Mouse (Mus musculus) C2C12 (cell line): ENCODE data around the gene Tmem106c.

Source experiments
- CTCF ChIP-seq: IDR thresholded peaks from one replicate; pipeline ENCODE4 v1.5.1; 2011; ENCODE audit not compliant: control insufficient read depth, insufficient read depth, insufficient read length
- FOSL1 ChIP-seq: IDR thresholded peaks from one replicate; pipeline ENCODE4 v1.8.0; 2011; ENCODE audit warnings: mild to moderate bottlenecking, low read length; ENCODE audit not compliant: poor library complexity, insufficient read depth, severe bottlenecking
- MAX ChIP-seq: IDR thresholded peaks from one replicate; pipeline ENCODE4 v1.6.1; 2011; ENCODE audit warnings: mild to moderate bottlenecking, control low read depth
- MYOD1 ChIP-seq: IDR thresholded peaks from one replicate; pipeline ENCODE4 v1.6.1; 2011; ENCODE audit warnings: low read depth; ENCODE audit not compliant: control insufficient read depth, insufficient read length
- MYOG ChIP-seq: IDR thresholded peaks from one replicate; pipeline ENCODE4 v1.6.1; 2011; ENCODE audit not compliant: control insufficient read depth, insufficient read length; ENCODE audit errors: extremely low read depth
- USF1 ChIP-seq: IDR thresholded peaks from one replicate; pipeline ENCODE4 v1.6.1; 2011; ENCODE audit warnings: low read depth, mild to moderate bottlenecking, control low read depth, moderate library complexity

DNA sequence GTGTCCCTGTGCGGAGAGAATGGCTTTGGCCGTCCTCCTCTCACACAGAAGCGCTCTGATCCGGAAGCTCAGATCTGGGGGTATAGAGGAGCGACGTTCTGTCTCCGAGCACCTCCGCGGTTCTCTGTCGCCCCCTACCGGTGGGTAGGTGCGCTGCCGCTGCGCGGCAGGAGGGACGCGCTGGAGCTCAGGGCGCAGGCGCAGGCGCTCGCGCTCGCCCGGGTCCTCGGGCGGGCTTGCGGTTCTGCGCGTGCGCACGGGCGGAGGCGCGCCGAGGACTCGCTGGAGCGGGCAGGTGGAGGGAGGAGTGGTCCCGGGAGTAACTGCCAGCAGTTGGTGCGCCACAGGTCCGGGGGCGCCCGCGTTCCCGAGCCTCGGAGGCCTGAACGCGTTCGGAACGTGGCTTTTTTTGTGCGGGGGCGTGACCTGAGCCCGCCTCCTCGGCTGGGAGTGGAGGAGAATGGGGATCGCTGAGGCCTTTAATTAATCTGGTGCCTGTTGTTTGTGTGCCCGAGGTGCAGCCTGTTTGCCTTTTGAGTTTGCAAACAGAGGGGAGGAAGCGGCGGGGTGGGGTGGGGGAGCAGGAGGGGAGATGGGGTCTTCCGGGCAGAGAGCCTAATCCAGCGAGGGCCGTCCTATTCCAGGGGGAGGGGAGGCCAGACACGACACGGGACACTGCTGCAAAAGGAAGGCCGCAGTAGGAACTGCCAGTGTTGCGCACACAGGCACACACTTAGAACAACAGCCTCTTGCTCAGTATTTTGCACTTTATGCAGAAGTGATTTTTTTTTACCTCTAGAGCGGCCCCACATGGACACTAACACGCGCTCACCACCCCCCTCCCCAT lies at the start of gene Tmem106c:
- TF ChIP-seq CTCF = peak; percentile 97
- TF ChIP-seq MYOG = no peak
- no peak for TF ChIP-seq USF1
- no peak for TF ChIP-seq MAX
- TF ChIP-seq MYOD1 = no peak
- TF ChIP-seq FOSL1 = no peak
